Mouse (Mus musculus) liver, embryonic 12.5 days (tissue): ENCODE data around the gene Slco1a4. TPM values are rescaled to one million over a fixed set of nuclear protein-coding genes. Genes with fewer than 3 reads are reported as not detected.
"Not testable (repeated sequence)": the region's sequence is repeated elsewhere in the genome, so short reads cannot be mapped to it uniquely, and the experiment has no call there.

Experiments
- ATAC-seq: fragments of 200-750 bp; cut with Nextera tagmentation; 2 replicates; pipeline ENCODE4 v1.8.0; 2017; ENCODE audit warnings: moderate number of reproducible peaks, mild to moderate bottlenecking, moderate library complexity
- H3K27ac ChIP-seq: fragments of 300-500 bp; sonication (generic); 2 replicates; pipeline ENCODE4 v1.5.1; 2016; ENCODE audit warnings: mild to moderate bottlenecking
- H3K27me3 ChIP-seq: fragments of 300-500 bp; sonication (generic); replicated peaks from 2 replicates; pipeline ENCODE4 v1.6.1; 2016; ENCODE audit warnings: mild to moderate bottlenecking, moderate library complexity
- H3K36me3 ChIP-seq: fragments of 300-500 bp; sonication (generic); 2 replicates; pipeline ENCODE4 v1.6.1; 2016; ENCODE audit warnings: mild to moderate bottlenecking, moderate library complexity
- H3K4me1 ChIP-seq: fragments of 300-500 bp; sonication (generic); 2 replicates; pipeline ENCODE4 v1.6.1; 2016
- H3K4me2 ChIP-seq: fragments of 300-500 bp; sonication (generic); 2 replicates; pipeline ENCODE4 v1.6.1; 2016; ENCODE audit warnings: mild to moderate bottlenecking, moderate library complexity
- H3K4me3 ChIP-seq: fragments of 300-500 bp; sonication (generic); 2 replicates; pipeline ENCODE4 v1.5.1; 2016; ENCODE audit warnings: mild to moderate bottlenecking, moderate library complexity
- H3K9ac ChIP-seq: fragments of 300-500 bp; sonication (generic); 2 replicates; pipeline ENCODE4 v1.6.1; 2016; ENCODE audit warnings: mild to moderate bottlenecking, moderate library complexity
- H3K9me3 ChIP-seq: fragments of 300-500 bp; sonication (generic); replicated peaks from 2 replicates; pipeline ENCODE4 v1.6.1; 2016; ENCODE audit warnings: mild to moderate bottlenecking, moderate library complexity
- WGBS: fragments of 180-500 bp; shearing (Covaris S2); methylation state at CpG from one replicate; pipeline ENCODE4 v1.1.7; 2016; ENCODE audit not compliant: insufficient replicate concordance; 5-methylcytosine and 5-hydroxymethylcytosine counted together
- polyA plus RNA-seq: library from polyadenylated mRNA; unstranded; fragments of >200 nt; fragmentation: Nextera tagmentation; extraction: Ambion mirVana; gene quantifications from 2 replicates; pipeline ENCODE4 v1.2.1, GENCODE M21; 2016

Gene Slco1a4
- polyA plus RNA-seq: not detected in 2 replicates

- WGBS: 56% methylated on average over 2 of the region's 2 CpGs
Measured at GRCm38 (mm10) chr6:141856085-141856484, at the start of gene Slco1a4. Gene Slco1a4 (minus strand): TSS chr6:141856199.

GRCm38 (mm10) chr6:141898197-141898596 is 42.2 kb upstream of the Slco1a4 start:
- H3K27me3 ChIP-seq: no peaks in the 10 kb centered on the region
- H3K9ac ChIP-seq: no peak overlapping the region
- no peaks in the 10 kb centered on the region for H3K9me3 ChIP-seq
- no peaks in the 10 kb centered on the region for H3K36me3 ChIP-seq
- H3K4me2 ChIP-seq: no peak overlapping the region
- H3K4me3 ChIP-seq: no peak overlapping the region
- no peaks in the 10 kb centered on the region for H3K4me1 ChIP-seq
- ATAC-seq: no peak
- no peak overlapping the region for H3K27ac ChIP-seq
- WGBS: 48% methylated on average over 2 of the region's 2 CpGs

More at GRCm38 (mm10) chr6:141856085-141856484, at the start of gene Slco1a4:
- Histone ChIP-seq H3K36me3 (no peaks in the 10 kb centered on the region), H3K4me3 (no peak within 1 kb of the TSS), H3K9me3 (no peaks in the 10 kb centered on the region), H3K9ac (no peak within 1 kb of the TSS), H3K27me3 (no peaks in the 10 kb centered on the region), H3K4me1 (no peaks in the 10 kb centered on the region), H3K27ac (no peak within 1 kb of the TSS), H3K4me2 (no peak within 1 kb of the TSS)
- no peak for ATAC-seq

- Histone ChIP-seq H3K4me3 (no peak overlapping the region), H3K36me3 (no peaks in the 10 kb centered on the region), H3K4me2 (no peak overlapping the region), H3K9ac (no peak overlapping the region), H3K9me3 (no peaks in the 10 kb centered on the region), H3K27me3 (no peaks in the 10 kb centered on the region), H3K4me1 (no peaks in the 10 kb centered on the region), H3K27ac (no peak overlapping the region)
- WGBS: 35% methylated on average over 2 of the region's 2 CpGs
- no peak for ATAC-seq
Measured at GRCm38 (mm10) chr6:141889723-141890122, 33.7 kb upstream of the Slco1a4 start.

GRCm38 (mm10) chr6:141888248-141888647 is 32.2 kb upstream of the Slco1a4 start:
- no peaks in the 10 kb centered on the region for H3K36me3 ChIP-seq
- H3K4me1 ChIP-seq: no peaks in the 10 kb centered on the region
- H3K4me2 ChIP-seq: no peak overlapping the region
- ATAC-seq: no peak
- H3K27me3 ChIP-seq: no peaks in the 10 kb centered on the region
- 40% methylated on average over 2 of the region's 2 CpGs for WGBS
- no peak overlapping the region for H3K4me3 ChIP-seq
- H3K9ac ChIP-seq: no peak overlapping the region
- H3K27ac ChIP-seq: no peak overlapping the region
- H3K9me3 ChIP-seq: no peaks in the 10 kb centered on the region

- no peak for ATAC-seq
- Histone ChIP-seq H3K27me3 (no peaks in the 10 kb centered on the region), H3K27ac (no peak overlapping the region), H3K9me3 (no peaks in the 10 kb centered on the region), H3K4me2 (no peak overlapping the region), H3K9ac (no peak overlapping the region), H3K4me1 (no peaks in the 10 kb centered on the region), H3K36me3 (no peaks in the 10 kb centered on the region), H3K4me3 (no peak overlapping the region)
- WGBS: 50% methylated on average over 1 of the region's 1 CpGs
Measured at GRCm38 (mm10) chr6:141882581-141882980, 26.6 kb upstream of the Slco1a4 start.

- not testable (repeated sequence) for H3K4me1 ChIP-seq, H3K36me3 ChIP-seq, H3K27ac ChIP-seq, H3K9me3 ChIP-seq, ATAC-seq, H3K4me3 ChIP-seq, H3K4me2 ChIP-seq, H3K9ac ChIP-seq, H3K27me3 ChIP-seq
- 77% methylated on average over 4 of the region's 4 CpGs for WGBS
Measured at GRCm38 (mm10) chr6:141875742-141876141, 19.7 kb upstream of the Slco1a4 start.

- H3K36me3 ChIP-seq: no peaks in the 10 kb centered on the region
- H3K9me3 ChIP-seq: no peaks in the 10 kb centered on the region
- no peaks in the 10 kb centered on the region for H3K27me3 ChIP-seq
- no peak overlapping the region for H3K4me2 ChIP-seq
- H3K4me3 ChIP-seq: no peak overlapping the region
- ATAC-seq: no peak
- no peaks in the 10 kb centered on the region for H3K4me1 ChIP-seq
- H3K27ac ChIP-seq: 0 out of 2 replicates have a peak overlapping the region, but pooled peaks have one; percentile 4
- 57% methylated on average over 2 of the region's 2 CpGs for WGBS
- H3K9ac ChIP-seq: no peak overlapping the region
Measured at GRCm38 (mm10) chr6:141871711-141872110, 15.7 kb upstream of the Slco1a4 start.

GRCm38 (mm10) chr6:141868735-141869134 is 12.7 kb upstream of the Slco1a4 start:
- 61% methylated on average over 5 of the region's 5 CpGs for WGBS
- Histone ChIP-seq H3K27ac (no peak overlapping the region), H3K4me1 (no peaks in the 10 kb centered on the region), H3K27me3 (no peaks in the 10 kb centered on the region), H3K9me3 (no peaks in the 10 kb centered on the region), H3K4me2 (no peak overlapping the region), H3K36me3 (no peaks in the 10 kb centered on the region), H3K9ac (no peak overlapping the region), H3K4me3 (no peak overlapping the region)
- no peak for ATAC-seq

- H3K4me2 ChIP-seq: no peak overlapping the region
- no peaks in the 10 kb centered on the region for H3K9me3 ChIP-seq
- no peaks in the 10 kb centered on the region for H3K36me3 ChIP-seq
- H3K9ac ChIP-seq: no peak overlapping the region
- no peak overlapping the region for H3K27ac ChIP-seq
- no peaks in the 10 kb centered on the region for H3K4me1 ChIP-seq
- no peaks in the 10 kb centered on the region for H3K27me3 ChIP-seq
- WGBS: 69% methylated on average over 5 of the region's 5 CpGs
- no peak for ATAC-seq
- H3K4me3 ChIP-seq: no peak overlapping the region
Measured at GRCm38 (mm10) chr6:141866026-141866425, 10.0 kb upstream of the Slco1a4 start.

- no peak overlapping the region for H3K4me2 ChIP-seq
- no peak for ATAC-seq
- no peaks in the 10 kb centered on the region for H3K9me3 ChIP-seq
- 64% methylated on average over 8 of the region's 8 CpGs for WGBS
- no peak overlapping the region for H3K4me3 ChIP-seq
- no peak overlapping the region for H3K9ac ChIP-seq
- H3K27ac ChIP-seq: no peak overlapping the region
- no peaks in the 10 kb centered on the region for H3K4me1 ChIP-seq
- no peaks in the 10 kb centered on the region for H3K27me3 ChIP-seq
- no peaks in the 10 kb centered on the region for H3K36me3 ChIP-seq
Measured at GRCm38 (mm10) chr6:141857735-141858531, 1.9 kb upstream of the Slco1a4 start.

- H3K27me3 ChIP-seq: no peaks in the 10 kb centered on the region
- no peak overlapping the region for H3K4me2 ChIP-seq
- no peaks in the 10 kb centered on the region for H3K9me3 ChIP-seq
- no peak overlapping the region for H3K27ac ChIP-seq
- no peaks in the 10 kb centered on the region for H3K36me3 ChIP-seq
- H3K4me1 ChIP-seq: no peaks in the 10 kb centered on the region
- no peak overlapping the region for H3K4me3 ChIP-seq
- H3K9ac ChIP-seq: no peak overlapping the region
- no peak for ATAC-seq
- WGBS: 67% methylated on average over 2 of the region's 2 CpGs
Measured at GRCm38 (mm10) chr6:141853616-141854015, 2.4 kb downstream of the Slco1a4 start.

GRCm38 (mm10) chr6:141849051-141849450 is 6.9 kb downstream of the Slco1a4 start:
- WGBS: 40% methylated on average over 4 of the region's 4 CpGs
- no peak overlapping the region for H3K9ac ChIP-seq
- no peak overlapping the region for H3K4me2 ChIP-seq
- no peak for ATAC-seq
- H3K27me3 ChIP-seq: no peaks in the 10 kb centered on the region
- H3K9me3 ChIP-seq: no peaks in the 10 kb centered on the region
- H3K36me3 ChIP-seq: no peaks in the 10 kb centered on the region
- H3K27ac ChIP-seq: no peak overlapping the region
- no peaks in the 10 kb centered on the region for H3K4me1 ChIP-seq
- H3K4me3 ChIP-seq: no peak overlapping the region

GRCm38 (mm10) chr6:141797837-141798236 is 58.2 kb downstream of the Slco1a4 start:
- Histone ChIP-seq H3K4me1 (no peaks in the 10 kb centered on the region), H3K9me3 (no peaks in the 10 kb centered on the region), H3K27me3 (no peaks in the 10 kb centered on the region), H3K4me3 (no peak overlapping the region), H3K36me3 (no peaks in the 10 kb centered on the region), H3K27ac (no peak overlapping the region), H3K9ac (no peak overlapping the region), H3K4me2 (no peak overlapping the region)
- WGBS: 16% methylated on average over 1 of the region's 1 CpGs
- ATAC-seq: no peak
